Mouse (Mus musculus): ENCODE results near the gene Pole3.

DNA sequence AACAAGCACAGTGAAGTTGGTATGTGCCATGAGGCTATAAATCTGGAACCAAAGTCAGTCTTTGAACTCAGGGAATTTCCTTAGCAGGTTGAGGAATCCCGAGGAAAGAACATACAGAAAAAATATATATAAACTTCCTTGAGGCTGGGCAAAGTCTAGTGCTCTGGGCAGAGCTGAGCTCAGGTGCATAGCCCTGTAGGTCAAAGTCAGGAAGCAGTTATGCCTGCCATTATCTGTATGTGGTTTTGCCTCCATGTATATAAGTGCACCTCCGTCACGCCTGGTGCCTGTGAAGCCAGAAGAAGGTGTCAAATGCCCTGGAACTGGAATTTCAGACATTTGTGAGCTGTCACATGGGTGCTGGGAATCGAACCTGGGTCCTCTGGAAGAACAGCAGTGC is 24.1 kb downstream of the Pole3 start:
- TF ChIP-seq POLR2A (IDR thresholded peaks at IDR 0.05; ENCODE audit: borderline replicate concordance, low read depth, low read length), result no peak
- no peak for TF ChIP-seq CTCF (IDR thresholded peaks at IDR 0.05; ENCODE audit: low read depth, low read length)

Data from bone marrow macrophage, adult 2 months (primary cell).